Mouse (Mus musculus) embryonic facial prominence, embryonic 12.5 days (tissue): ENCODE results near the gene Slc16a5. TPM values are rescaled to one million over a fixed set of nuclear protein-coding genes. Genes with fewer than 3 reads are reported as not detected.
"Not testable (repeated sequence)": the region's sequence is repeated elsewhere in the genome, so short reads cannot be mapped to it uniquely, and the experiment has no call there.

Experiments used
- ATAC-seq: fragments of 200-750 bp; cut with Nextera tagmentation; 2 replicates; pipeline ENCODE4 v1.8.0; 2017; ENCODE audit not compliant: insufficient number of reproducible peaks, insufficient read depth, low FRiP score, low TSS enrichment
- H3K27ac ChIP-seq: fragments of 300-500 bp; sonication (generic); 2 replicates; pipeline ENCODE4 v1.5.1; 2016; ENCODE audit warnings: mild to moderate bottlenecking
- H3K27me3 ChIP-seq: fragments of 300-500 bp; sonication (generic); 2 replicates; pipeline ENCODE4 v1.6.1; 2016; ENCODE audit warnings: mild to moderate bottlenecking, moderate library complexity
- H3K36me3 ChIP-seq: fragments of 300-500 bp; sonication (generic); 2 replicates; pipeline ENCODE4 v1.6.1; 2016; ENCODE audit warnings: mild to moderate bottlenecking
- H3K4me1 ChIP-seq: fragments of 300-500 bp; sonication (generic); 2 replicates; pipeline ENCODE4 v1.6.1; 2016
- H3K4me2 ChIP-seq: fragments of 300-500 bp; sonication (generic); replicated peaks from 2 replicates; pipeline ENCODE4 v1.6.1; 2016; ENCODE audit warnings: mild to moderate bottlenecking, moderate library complexity
- H3K4me3 ChIP-seq: fragments of 300-500 bp; sonication (generic); 2 replicates; pipeline ENCODE4 v1.5.1; 2016; ENCODE audit warnings: mild to moderate bottlenecking
- H3K9ac ChIP-seq: fragments of 300-500 bp; sonication (generic); 2 replicates; pipeline ENCODE4 v1.6.1; 2016; ENCODE audit warnings: mild to moderate bottlenecking, moderate library complexity
- H3K9me3 ChIP-seq: fragments of 300-500 bp; sonication (generic); 2 replicates; pipeline ENCODE4 v1.6.1; 2016; ENCODE audit warnings: mild to moderate bottlenecking, moderate library complexity
- WGBS: fragments of 180-500 bp; shearing (Covaris S2); methylation state at CpG from one replicate; pipeline ENCODE4 v1.1.7; 2016; 5-methylcytosine and 5-hydroxymethylcytosine counted together
- polyA plus RNA-seq: library from polyadenylated mRNA; unstranded; fragments of >200 nt; fragmentation: Nextera tagmentation; extraction: Ambion mirVana; gene quantifications from 2 replicates; pipeline ENCODE4 v1.2.1, GENCODE M21; 2016

Gene Slc16a5
- polyA plus RNA-seq, 1 experiment from 2014 or later = 0.28 TPM

- Histone ChIP-seq H3K36me3 (no peaks in the 10 kb centered on the region), H3K9ac (no peak overlapping the region), H3K4me3 (no peak overlapping the region), H3K27ac (no peak overlapping the region), H3K4me1 (peaks cover 7% of the 10 kb centered on the region), H3K27me3 (0 out of 2 replicates have a peak, but pooled peaks cover 3% of the 10 kb centered on the region), H3K9me3 (no peaks in the 10 kb centered on the region), H3K4me2 (no peak overlapping the region)
- WGBS = 90% methylated on average over 7 of the region's 7 CpGs
- ATAC-seq = no peak
Measured at GRCm38 (mm10) chr11:115450176-115450575, 12.1 kb upstream of the Slc16a5 start.

GRCm38 (mm10) chr11:115451781-115452241 is 10.5 kb upstream of the Slc16a5 start:
- Histone ChIP-seq H3K4me3 (no peak overlapping the region), H3K9ac (no peak overlapping the region), H3K27me3 (0 out of 2 replicates have a peak, but pooled peaks cover 1% of the 10 kb centered on the region), H3K9me3 (no peaks in the 10 kb centered on the region), H3K4me1 (peaks cover 3% of the 10 kb centered on the region), H3K4me2 (no peak overlapping the region), H3K36me3 (no peaks in the 10 kb centered on the region), H3K27ac (no peak overlapping the region)
- 85% methylated on average over 8 of the region's 8 CpGs for WGBS
- no peak for ATAC-seq

GRCm38 (mm10) chr11:115452281-115452860 is 9.9 kb upstream of the Slc16a5 start:
- no peak for ATAC-seq
- H3K9ac ChIP-seq = no peak overlapping the region
- no peak overlapping the region for H3K27ac ChIP-seq
- no peaks in the 10 kb centered on the region for H3K4me1 ChIP-seq
- no peak overlapping the region for H3K4me2 ChIP-seq
- no peaks in the 10 kb centered on the region for H3K27me3 ChIP-seq
- H3K4me3 ChIP-seq = no peak overlapping the region
- H3K9me3 ChIP-seq = no peaks in the 10 kb centered on the region
- H3K36me3 ChIP-seq = no peaks in the 10 kb centered on the region
- WGBS = 83% methylated on average over 7 of the region's 7 CpGs

GRCm38 (mm10) chr11:115453306-115453705 is 9.0 kb upstream of the Slc16a5 start:
- H3K9me3 ChIP-seq = no peaks in the 10 kb centered on the region
- H3K36me3 ChIP-seq = no peaks in the 10 kb centered on the region
- WGBS = 82% methylated on average over 4 of the region's 4 CpGs
- H3K4me1 ChIP-seq = no peaks in the 10 kb centered on the region
- no peak overlapping the region for H3K4me3 ChIP-seq
- H3K4me2 ChIP-seq = no peak overlapping the region
- ATAC-seq = no peak
- H3K27ac ChIP-seq = no peak overlapping the region
- no peaks in the 10 kb centered on the region for H3K27me3 ChIP-seq
- no peak overlapping the region for H3K9ac ChIP-seq

GRCm38 (mm10) chr11:115454822-115455221 is 7.5 kb upstream of the Slc16a5 start:
- H3K27me3 ChIP-seq, H3K4me1 ChIP-seq, H3K4me2 ChIP-seq, H3K27ac ChIP-seq, ATAC-seq, H3K4me3 ChIP-seq, H3K9ac ChIP-seq, H3K36me3 ChIP-seq, H3K9me3 ChIP-seq: not testable (repeated sequence)
- WGBS = 80% methylated on average over 6 of the region's 6 CpGs

- H3K4me1 ChIP-seq = no peaks in the 10 kb centered on the region
- H3K9ac ChIP-seq = no peak overlapping the region
- no peak overlapping the region for H3K4me3 ChIP-seq
- WGBS = 88% methylated on average over 15 of the region's 15 CpGs
- no peak overlapping the region for H3K27ac ChIP-seq
- no peak for ATAC-seq
- H3K27me3 ChIP-seq = no peaks in the 10 kb centered on the region
- no peaks in the 10 kb centered on the region for H3K36me3 ChIP-seq
- H3K9me3 ChIP-seq = no peaks in the 10 kb centered on the region
- H3K4me2 ChIP-seq = no peak overlapping the region
Measured at GRCm38 (mm10) chr11:115455619-115456018, 6.7 kb upstream of the Slc16a5 start.

- Histone ChIP-seq H3K4me3 (no peak overlapping the region), H3K27ac (no peak overlapping the region), H3K9me3 (no peaks in the 10 kb centered on the region), H3K27me3 (no peaks in the 10 kb centered on the region), H3K36me3 (no peaks in the 10 kb centered on the region), H3K4me1 (no peaks in the 10 kb centered on the region), H3K4me2 (no peak overlapping the region), H3K9ac (no peak overlapping the region)
- ATAC-seq = no peak
- 83% methylated on average over 5 of the region's 5 CpGs for WGBS
Measured at GRCm38 (mm10) chr11:115456182-115456581, 6.1 kb upstream of the Slc16a5 start.

- Histone ChIP-seq H3K9ac (no peak overlapping the region), H3K4me1 (no peaks in the 10 kb centered on the region), H3K27me3 (no peaks in the 10 kb centered on the region), H3K9me3 (no peaks in the 10 kb centered on the region), H3K36me3 (no peaks in the 10 kb centered on the region), H3K27ac (no peak overlapping the region), H3K4me2 (no peak overlapping the region), H3K4me3 (no peak overlapping the region)
- 19% methylated on average over 6 of the region's 6 CpGs for WGBS
- no peak for ATAC-seq
Measured at GRCm38 (mm10) chr11:115457405-115457804, 4.9 kb upstream of the Slc16a5 start.

- WGBS = 23% methylated on average over 8 of the region's 8 CpGs
- no peak overlapping the region for H3K4me2 ChIP-seq
- H3K4me3 ChIP-seq = no peak overlapping the region
- no peaks in the 10 kb centered on the region for H3K9me3 ChIP-seq
- no peak overlapping the region for H3K9ac ChIP-seq
- no peaks in the 10 kb centered on the region for H3K4me1 ChIP-seq
- no peak overlapping the region for H3K27ac ChIP-seq
- no peaks in the 10 kb centered on the region for H3K27me3 ChIP-seq
- no peak for ATAC-seq
- no peaks in the 10 kb centered on the region for H3K36me3 ChIP-seq
Measured at GRCm38 (mm10) chr11:115460976-115461375, 1.3 kb upstream of the Slc16a5 start.

GRCm38 (mm10) chr11:115461846-115462242 is 430 bp upstream of the Slc16a5 start:
- no peak for ATAC-seq
- Histone ChIP-seq H3K9ac (no peak overlapping the region), H3K36me3 (no peaks in the 10 kb centered on the region), H3K27me3 (no peaks in the 10 kb centered on the region), H3K4me2 (no peak overlapping the region), H3K9me3 (no peaks in the 10 kb centered on the region), H3K27ac (no peak overlapping the region), H3K4me3 (no peak overlapping the region), H3K4me1 (peaks cover 3% of the 10 kb centered on the region; the same call in 1 of the 2 replicates)
- 81% methylated on average over 5 of the region's 5 CpGs for WGBS

GRCm38 (mm10) chr11:115463397-115463796 is 1.1 kb downstream of the Slc16a5 start:
- Histone ChIP-seq H3K27ac (no peak overlapping the region), H3K9ac (no peak overlapping the region), H3K36me3 (no peaks in the 10 kb centered on the region), H3K4me1 (peaks cover 13% of the 10 kb centered on the region), H3K9me3 (no peaks in the 10 kb centered on the region), H3K4me2 (no peak overlapping the region), H3K4me3 (no peak overlapping the region), H3K27me3 (no peaks in the 10 kb centered on the region)
- 73% methylated on average over 11 of the region's 11 CpGs for WGBS
- ATAC-seq = no peak

GRCm38 (mm10) chr11:115464851-115465250 is 2.6 kb downstream of the Slc16a5 start:
- peaks cover 13% of the 10 kb centered on the region for H3K4me1 ChIP-seq
- WGBS = 87% methylated on average over 8 of the region's 8 CpGs
- no peak for ATAC-seq

More at GRCm38 (mm10) chr11:115464851-115465250, 2.6 kb downstream of the Slc16a5 start:
- Histone ChIP-seq H3K9me3 (no peaks in the 10 kb centered on the region), H3K4me3 (no peak overlapping the region), H3K4me2 (no peak overlapping the region), H3K9ac (no peak overlapping the region), H3K27ac (no peak overlapping the region), H3K36me3 (no peaks in the 10 kb centered on the region), H3K27me3 (no peaks in the 10 kb centered on the region)
